Mouse (Mus musculus) frontal cortex, adult (tissue): ENCODE measurements around the gene 1700016D06Rik.
A peak's percentile ranks its signal among the peaks of the same experiment; 100 is the strongest.

Source experiments
- ATAC-seq: cut with Nextera tagmentation; 2 replicates; pipeline ENCODE4 v1.9.2; 2017; ENCODE audit warnings: mild to moderate bottlenecking, moderate library complexity, mixed read lengths; ENCODE audit not compliant: low TSS enrichment

Gene 1700016D06Rik

DNA sequence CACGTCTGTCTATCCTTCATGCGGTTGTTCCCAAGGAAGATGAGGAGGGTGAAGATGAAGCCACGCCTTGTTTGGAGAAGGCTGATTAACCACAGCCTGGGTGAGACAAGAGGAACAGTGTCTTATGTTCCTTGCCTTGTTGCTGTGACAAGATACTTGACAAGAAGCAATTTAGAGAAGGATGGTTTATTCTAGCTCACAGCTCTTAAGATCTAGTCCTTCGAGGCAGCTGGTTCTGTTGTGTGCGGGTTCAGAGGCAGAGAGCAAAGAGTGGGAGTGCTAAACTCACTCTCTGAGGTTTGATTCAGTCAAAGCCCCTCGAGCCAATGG is at the start of gene 1700016D06Rik:
Gene 1700016D06Rik (minus strand): TSS at position 31 of the 330 bp plus-strand sequence.
- no peak for ATAC-seq

GRCm38 (mm10) chr8:11749472-11749871 is 48.6 kb upstream of the 1700016D06Rik start:
- ATAC-seq = no peak

DNA sequence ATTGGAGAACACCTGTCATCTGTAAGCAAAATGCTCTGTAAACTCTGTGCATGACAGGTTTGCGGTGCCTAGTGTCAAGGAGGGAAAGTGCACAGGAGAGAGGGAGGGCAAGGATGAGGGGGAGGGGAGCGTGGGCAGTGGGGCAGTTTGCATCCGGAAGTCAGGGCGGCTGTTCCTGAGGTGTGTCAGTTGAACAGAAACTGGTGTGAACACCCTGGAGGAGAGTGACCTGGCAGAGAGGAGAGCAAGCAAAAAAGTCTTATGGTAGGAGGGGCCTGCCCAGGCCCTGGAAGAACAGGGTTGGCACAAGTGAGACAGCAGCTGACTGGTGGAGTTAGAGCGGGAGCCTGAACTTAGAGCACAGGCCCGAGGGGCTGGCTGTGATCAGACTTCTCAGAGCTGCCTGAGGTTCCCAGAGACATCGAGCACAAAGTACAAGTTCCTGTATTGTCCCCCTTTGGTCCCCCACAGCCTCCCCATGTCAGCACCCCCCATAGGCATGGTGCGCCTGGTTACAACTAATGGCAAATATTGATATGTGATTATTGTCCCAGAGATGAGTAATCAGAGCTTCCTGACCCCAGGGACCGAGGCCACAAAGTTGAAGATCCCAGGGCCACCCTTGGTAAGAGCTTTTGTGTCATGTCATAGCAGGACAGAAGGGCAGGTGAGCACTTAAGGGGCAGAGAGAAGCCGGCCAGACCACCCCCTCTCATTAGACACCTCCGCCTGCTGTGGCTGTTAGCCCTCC is 46.2 kb upstream of the 1700016D06Rik start:
- ATAC-seq = no peak

- ATAC-seq = no peak
These were observed 42.7 kb upstream of the 1700016D06Rik start for GRCm38 (mm10) chr8:11743580-11743979.

DNA sequence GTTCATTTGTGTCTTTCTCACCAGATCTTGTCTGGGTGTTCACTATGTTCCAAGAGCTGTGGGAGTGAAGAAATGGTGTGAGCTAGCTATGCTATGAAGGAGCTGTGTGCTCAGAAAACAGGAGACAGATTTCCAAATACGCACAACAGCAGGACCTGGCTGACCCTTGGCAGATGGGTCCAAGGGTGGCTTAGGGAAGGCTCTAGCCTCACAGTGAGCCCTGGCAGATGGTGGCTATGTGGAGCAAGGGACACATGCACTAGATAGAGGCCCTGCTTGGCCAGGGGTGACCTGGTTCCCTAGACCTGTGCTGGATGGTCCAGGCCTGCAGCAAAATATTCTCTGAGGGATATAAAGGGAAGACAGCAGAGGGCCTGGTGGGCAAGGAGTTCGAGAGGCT is 40.0 kb upstream of the 1700016D06Rik start:
- ATAC-seq = no peak

GRCm38 (mm10) chr8:11739082-11739481 is 38.2 kb upstream of the 1700016D06Rik start:
- ATAC-seq = no peak

DNA sequence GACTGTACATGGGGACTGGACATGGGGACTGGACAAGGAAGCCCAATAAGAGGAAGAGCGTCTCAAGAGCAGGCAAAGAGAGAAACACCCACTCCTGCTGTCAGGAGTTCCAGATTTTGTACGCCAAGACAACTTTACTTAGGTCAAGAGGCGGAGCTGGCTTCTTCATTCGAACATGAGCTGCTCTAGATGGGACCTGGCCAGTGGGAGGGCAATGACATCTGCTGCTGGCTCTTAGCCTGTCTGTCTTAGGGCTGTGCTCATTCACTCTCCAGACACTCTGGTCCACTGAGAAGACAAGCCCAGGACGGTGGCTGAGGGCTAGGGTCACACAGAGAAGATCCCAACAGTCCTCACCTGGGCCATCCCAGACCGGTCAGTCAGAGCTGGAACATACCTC is 36.2 kb upstream of the 1700016D06Rik start:
- no peak for ATAC-seq

DNA sequence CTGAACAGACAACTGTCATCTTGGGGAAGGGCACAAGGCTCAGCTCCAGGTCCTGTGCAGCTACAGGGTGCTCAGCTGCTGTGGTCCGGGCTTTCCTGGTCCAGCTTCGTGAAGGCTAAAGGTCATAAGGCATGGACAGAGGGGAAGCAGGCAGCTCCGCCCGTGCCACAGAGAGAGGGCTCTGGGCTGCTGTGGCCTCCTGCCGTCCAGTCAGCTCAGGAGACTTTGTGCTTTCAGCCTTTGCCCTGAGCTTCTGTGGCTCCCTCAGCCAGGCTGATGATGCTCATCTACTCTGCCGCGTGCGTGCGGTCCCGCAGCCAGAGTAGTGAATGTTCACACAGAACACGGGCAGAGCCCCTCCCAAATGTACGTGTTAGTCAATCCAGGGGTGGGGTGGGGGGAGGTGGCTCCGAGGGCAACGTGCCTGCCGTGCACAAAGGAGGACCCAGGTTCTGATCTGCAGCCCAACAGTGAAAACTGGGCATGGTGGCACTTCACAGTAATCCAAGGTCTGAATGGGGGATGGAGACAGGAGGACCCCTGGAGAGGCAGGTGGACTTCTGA is 34.9 kb upstream of the 1700016D06Rik start:
- no peak for ATAC-seq

- ATAC-seq = no peak
These were observed 29.5 kb upstream of the 1700016D06Rik start for GRCm38 (mm10) chr8:11730271-11730940.

DNA sequence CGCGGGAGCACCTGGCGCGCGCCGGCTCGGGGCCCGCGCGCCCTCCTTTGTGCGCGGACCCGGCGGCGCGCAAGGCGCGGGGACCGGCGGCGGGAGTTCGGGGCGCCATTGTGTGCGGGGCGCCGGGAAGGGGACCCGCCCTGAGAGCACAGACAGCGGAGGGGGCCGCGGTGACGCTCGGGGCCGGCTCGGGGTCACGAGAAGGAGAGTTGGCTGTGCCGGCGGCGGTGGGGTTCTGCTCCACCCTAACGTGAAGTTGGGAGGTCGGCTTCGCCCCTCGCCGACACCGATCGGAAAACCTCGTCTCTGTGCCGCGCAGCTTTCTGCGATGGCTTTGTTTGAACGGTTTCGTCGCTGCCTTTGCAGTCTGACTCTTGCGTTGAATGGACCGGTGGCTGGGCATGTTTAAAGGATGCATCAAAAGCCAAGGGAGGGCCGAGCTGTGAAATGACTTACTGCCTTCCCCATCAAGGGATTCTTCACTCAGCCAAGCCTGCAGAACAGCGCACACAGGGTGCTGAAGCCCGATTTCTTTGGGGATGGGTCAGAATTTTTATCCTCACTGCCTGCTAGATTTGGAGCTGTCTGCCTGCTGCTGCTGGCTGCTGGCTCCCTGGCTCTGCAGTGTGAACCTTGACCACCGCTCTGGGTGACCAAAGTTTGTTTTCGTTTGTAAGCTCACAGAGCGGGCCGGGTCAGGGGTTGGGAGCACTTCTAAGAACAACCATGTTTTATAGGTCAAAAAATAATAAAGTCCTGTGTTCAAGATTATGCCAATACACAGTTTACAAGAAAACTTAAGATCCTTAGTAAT is 27.8 kb upstream of the 1700016D06Rik start:
- ATAC-seq = peak; percentile 56

GRCm38 (mm10) chr8:11727651-11728481 is 27.0 kb upstream of the 1700016D06Rik start, which contains the start of gene Arhgef7:
Gene Arhgef7, plus strand, starts transcription at chr8:11727721.
- ATAC-seq = peak; percentile 76

DNA sequence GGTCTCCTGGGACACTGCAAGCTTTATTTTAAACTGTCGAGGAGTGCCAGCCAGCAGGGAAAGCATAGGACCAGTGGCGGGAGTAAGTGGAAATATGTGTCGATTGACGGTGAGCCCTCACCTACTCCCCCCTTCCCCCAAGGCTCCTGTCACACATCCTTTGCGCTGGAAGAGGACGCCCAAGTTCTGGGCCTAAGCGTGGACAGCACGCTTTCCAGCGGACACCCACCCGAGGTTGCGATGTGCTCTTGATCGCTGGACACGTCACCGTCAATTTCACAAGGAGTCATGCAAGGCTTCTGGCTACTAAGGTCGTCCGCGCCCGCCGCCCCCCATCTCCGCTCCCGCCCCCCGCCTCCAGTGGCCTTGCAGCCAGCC is 26.4 kb upstream of the 1700016D06Rik start:
- no peak for ATAC-seq

DNA sequence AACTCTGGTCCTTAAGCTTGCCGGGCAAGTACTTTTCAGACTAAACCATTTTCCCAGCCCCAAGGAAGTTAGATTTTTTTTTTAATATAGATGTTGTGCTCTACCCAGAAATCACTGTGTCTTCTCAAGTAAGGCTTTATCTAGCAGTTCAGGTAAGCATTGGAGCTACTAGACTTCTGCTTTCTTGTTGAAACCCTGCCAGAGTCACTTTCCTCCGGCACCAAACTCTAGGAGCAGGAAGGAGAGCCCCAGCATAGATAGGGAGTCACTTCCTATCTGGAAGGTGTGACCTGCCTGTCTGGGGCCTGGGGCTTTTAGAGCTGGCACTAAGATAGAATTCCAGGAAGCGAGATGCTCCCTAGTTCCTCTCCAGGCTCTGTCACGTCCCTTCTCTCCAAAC is 16.3 kb upstream of the 1700016D06Rik start:
- ATAC-seq = no peak

DNA sequence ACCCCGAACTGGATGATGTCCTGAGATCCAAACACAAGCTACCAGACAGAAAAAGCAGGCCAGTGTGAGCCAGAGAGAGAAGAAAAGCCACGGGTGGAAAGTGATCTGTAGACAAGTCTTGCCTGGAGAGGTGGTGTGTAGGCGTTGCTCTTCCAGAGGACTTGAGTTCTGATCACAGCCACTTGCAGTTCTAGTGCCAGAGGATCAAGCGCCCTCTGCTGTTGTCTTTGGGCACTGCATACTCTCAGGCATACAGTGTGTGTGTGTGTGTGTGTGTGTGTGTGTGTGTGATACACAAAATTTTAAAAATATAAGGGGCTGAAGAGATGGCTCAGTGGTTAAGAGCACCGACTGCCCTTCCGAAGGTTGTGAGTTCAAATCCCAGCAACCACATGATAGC is 11.4 kb upstream of the 1700016D06Rik start:
- ATAC-seq = no peak

DNA sequence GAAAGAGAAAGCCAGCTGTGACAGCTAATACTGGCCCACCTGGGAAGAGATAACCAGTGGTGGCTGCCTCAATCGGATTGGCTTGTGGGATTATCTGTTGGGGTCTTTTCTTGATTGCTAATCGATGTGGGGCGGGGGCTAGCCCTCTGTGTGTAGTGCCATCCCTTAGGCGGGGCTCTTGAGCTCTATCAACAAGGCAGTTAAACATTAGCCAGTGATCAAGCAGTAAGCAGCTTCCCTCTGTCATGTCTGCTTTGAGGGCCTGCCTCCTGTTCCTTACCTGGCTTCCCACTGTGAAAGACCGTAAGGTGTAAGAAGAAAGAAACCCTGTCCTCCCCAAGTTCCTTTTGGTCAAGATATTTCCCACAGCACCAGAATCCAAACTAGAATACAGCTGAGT is 9.6 kb upstream of the 1700016D06Rik start:
- ATAC-seq = no peak

DNA sequence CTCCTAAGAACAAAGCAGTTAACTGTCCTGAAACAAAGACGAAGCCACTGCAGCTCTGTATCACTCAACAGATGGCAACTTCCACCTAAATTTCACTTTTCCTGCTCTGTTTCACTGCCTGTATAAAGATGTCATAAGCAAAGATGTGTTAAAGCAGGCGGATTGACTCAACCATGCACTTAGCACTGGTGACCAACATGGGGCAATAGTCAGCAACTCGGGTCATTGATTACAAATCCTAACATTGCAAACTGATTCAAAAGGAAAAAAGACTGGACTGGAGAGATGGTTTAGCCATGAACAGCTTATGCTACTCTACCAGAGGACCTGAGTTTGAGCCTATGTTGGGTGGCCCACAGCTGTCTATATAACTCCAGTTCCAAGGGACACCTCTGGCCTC is 8.7 kb upstream of the 1700016D06Rik start:
- ATAC-seq = no peak

- no peak for ATAC-seq
These were observed 8.0 kb upstream of the 1700016D06Rik start for GRCm38 (mm10) chr8:11708815-11709214.

GRCm38 (mm10) chr8:11707701-11708100 is 6.8 kb upstream of the 1700016D06Rik start:
- ATAC-seq = no peak

DNA sequence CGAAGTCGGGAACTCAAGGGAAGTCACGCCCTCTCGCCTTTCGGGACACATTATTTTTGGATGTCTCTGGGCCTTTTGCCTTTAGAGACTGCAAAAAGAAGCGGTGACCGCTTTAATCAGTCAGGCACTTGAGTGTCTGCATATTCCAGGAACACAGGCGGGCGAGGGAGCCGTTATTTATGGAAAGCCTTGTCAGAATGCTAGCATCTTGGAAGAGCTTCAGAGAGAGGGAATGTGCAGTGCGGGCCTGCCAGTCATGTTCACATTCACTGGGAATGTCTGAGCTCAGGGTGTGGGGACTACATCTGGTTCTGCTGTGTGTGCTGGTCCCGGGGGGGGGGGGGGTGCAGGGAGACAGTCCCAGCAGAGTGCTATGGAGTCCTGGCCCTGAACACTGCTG is 5.0 kb upstream of the 1700016D06Rik start:
- peak; percentile 94 for ATAC-seq

GRCm38 (mm10) chr8:11704716-11705420 is 4.0 kb upstream of the 1700016D06Rik start:
- no peak for ATAC-seq

- no peak for ATAC-seq
These were observed 2.9 kb upstream of the 1700016D06Rik start for GRCm38 (mm10) chr8:11703789-11704188.
